Mouse (Mus musculus) brain, embryonic 14.5 days (tissue): ENCODE data around the gene Gm42878.
"Not testable (repeated sequence)": the region's sequence is repeated elsewhere in the genome, so short reads cannot be mapped to it uniquely, and the experiment has no call there.

Source experiments
- CTCF ChIP-seq: fragments of 200-500 bp; IDR thresholded peaks from 2 replicates; pipeline ENCODE4 v1.5.1; 2012; ENCODE audit warnings: inconsistent platforms, mild to moderate bottlenecking, moderate library complexity, borderline replicate concordance; ENCODE audit not compliant: insufficient read depth, insufficient read length; ENCODE audit errors: extremely low read depth
- POLR2A ChIP-seq: fragments of 200-500 bp; IDR thresholded peaks from 2 replicates; pipeline ENCODE4 v1.6.1; 2012; ENCODE audit warnings: mild to moderate bottlenecking, inconsistent platforms, borderline replicate concordance; ENCODE audit not compliant: poor library complexity, insufficient read depth, insufficient read length, severe bottlenecking; ENCODE audit errors: extremely low read depth

DNA sequence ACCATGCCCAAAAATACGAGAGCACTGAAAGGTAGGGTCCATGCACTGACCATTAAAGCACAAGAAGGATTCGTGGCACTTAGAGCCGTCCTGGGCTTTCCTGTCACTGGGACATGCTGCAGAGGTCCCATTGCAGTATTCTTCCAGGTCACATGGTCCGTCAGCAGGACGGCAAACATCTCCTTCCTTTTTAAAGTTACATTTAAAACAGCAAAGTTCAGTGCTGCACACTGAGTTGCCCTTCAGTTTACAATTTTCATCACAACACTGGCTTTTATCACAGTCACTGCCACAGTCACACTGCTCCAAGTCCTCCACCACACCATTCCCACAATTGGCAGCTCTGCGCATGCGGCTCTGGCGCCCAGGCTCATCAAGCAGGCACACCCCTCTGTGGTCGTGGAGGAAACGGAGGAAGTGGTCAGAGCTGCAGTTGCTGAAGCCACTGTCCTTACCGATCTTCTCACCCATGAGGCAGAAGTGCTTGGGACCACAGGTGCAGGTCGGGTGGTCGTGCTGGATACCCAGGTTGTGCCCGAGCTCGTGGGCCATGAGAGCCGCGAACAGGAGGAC, 43.8 kb downstream of the Gm42878 start:
- TF ChIP-seq CTCF, POLR2A: not testable (repeated sequence)
